Mouse (Mus musculus) limb, embryonic 15.5 days (tissue): ENCODE data around the gene Slc2a9. TPM values are rescaled to one million over a fixed set of nuclear protein-coding genes. Genes with fewer than 3 reads are reported as not detected.

Experiments
- ATAC-seq: fragments of 200-750 bp; cut with Nextera tagmentation; 2 replicates; pipeline ENCODE4 v1.8.0; 2017; ENCODE audit warnings: low read depth, moderate TSS enrichment; ENCODE audit not compliant: insufficient number of reproducible peaks, low FRiP score, low TSS enrichment
- H3K27ac ChIP-seq: fragments of 300-500 bp; sonication (generic); 2 replicates; pipeline ENCODE4 v1.5.1; 2015; ENCODE audit warnings: moderate library complexity, mild to moderate bottlenecking, inconsistent platforms
- H3K27me3 ChIP-seq: fragments of 300-500 bp; sonication (generic); 2 replicates; pipeline ENCODE4 v1.6.1; 2015; ENCODE audit warnings: inconsistent platforms
- H3K36me3 ChIP-seq: fragments of 300-500 bp; sonication (generic); 2 replicates; pipeline ENCODE4 v1.6.1; 2015; ENCODE audit warnings: inconsistent platforms
- H3K4me1 ChIP-seq: fragments of 300-500 bp; sonication (generic); 2 replicates; pipeline ENCODE4 v1.6.1; 2015; ENCODE audit warnings: inconsistent platforms
- H3K4me2 ChIP-seq: fragments of 300-500 bp; sonication (generic); 2 replicates; pipeline ENCODE4 v1.6.1; 2015; ENCODE audit warnings: mild to moderate bottlenecking, inconsistent platforms
- H3K4me3 ChIP-seq: fragments of 300-500 bp; sonication (generic); 2 replicates; pipeline ENCODE4 v1.5.1; 2015; ENCODE audit warnings: mild to moderate bottlenecking, inconsistent platforms
- H3K9ac ChIP-seq: fragments of 300-500 bp; sonication (generic); 2 replicates; pipeline ENCODE4 v1.6.1; 2015; ENCODE audit warnings: inconsistent platforms
- H3K9me3 ChIP-seq: fragments of 300-500 bp; sonication (generic); 2 replicates; pipeline ENCODE4 v1.6.1; 2016; ENCODE audit warnings: inconsistent platforms
- WGBS: fragments of 180-500 bp; shearing (Covaris S2); methylation state at CpG from one replicate; pipeline ENCODE4 v1.1.7; 2015; 5-methylcytosine and 5-hydroxymethylcytosine counted together
- polyA plus RNA-seq: library from polyadenylated mRNA; unstranded; fragments of >200 nt; fragmentation: Nextera tagmentation; extraction: Ambion mirVana; gene quantifications from 2 replicates; pipeline ENCODE4 v1.2.1, GENCODE M21; 2015

Slc2a9 gene
- polyA plus RNA-seq, 1 experiment from 2014 or later = 0.35 TPM

GRCm38 (mm10) chr5:38302651-38303050 is 200.3 kb downstream of the Slc2a9 start:
- no peaks in the 10 kb centered on the region for H3K36me3 ChIP-seq
- H3K27me3 ChIP-seq = no peaks in the 10 kb centered on the region
- H3K9me3 ChIP-seq = no peaks in the 10 kb centered on the region
- ATAC-seq = no peak
- H3K4me1 ChIP-seq = peaks cover 5% of the 10 kb centered on the region
- WGBS = 56% methylated on average over 12 of the region's 12 CpGs
- no peak overlapping the region for H3K27ac ChIP-seq
- H3K4me3 ChIP-seq = no peak overlapping the region
- no peak overlapping the region for H3K4me2 ChIP-seq
- no peak overlapping the region for H3K9ac ChIP-seq

GRCm38 (mm10) chr5:38301761-38302411 is 201.1 kb downstream of the Slc2a9 start:
- Histone ChIP-seq H3K36me3 (no peaks in the 10 kb centered on the region), H3K9ac (no peak overlapping the region), H3K27ac (no peak overlapping the region), H3K4me1 (peaks cover 5% of the 10 kb centered on the region), H3K9me3 (no peaks in the 10 kb centered on the region), H3K4me2 (no peak overlapping the region), H3K27me3 (no peaks in the 10 kb centered on the region), H3K4me3 (no peak overlapping the region)
- ATAC-seq = no peak
- 89% methylated on average over 12 of the region's 12 CpGs for WGBS

Other genes with a start within 250 kb of the Slc2a9 start
- gene Tmem128, start 243.0 kb downstream of the Slc2a9 start, polyA plus RNA-seq = 57.1 and 60.1 TPM in 2 replicates
- not detected in 2 replicates for gene Otop1, start 227.2 kb downstream of the Slc2a9 start, polyA plus RNA-seq
- 0.10 TPM in 1 of 2 replicates, not detected in the other for gene Drd5, start 183.8 kb downstream of the Slc2a9 start, polyA plus RNA-seq
- 222 and 245 TPM in 2 replicates for gene Wdr1, start 60.1 kb upstream of the Slc2a9 start, polyA plus RNA-seq
- gene Zfp518b, start 181.7 kb upstream of the Slc2a9 start, polyA plus RNA-seq = 17.5 and 17.6 TPM in 2 replicates